Mouse (Mus musculus) brain, embryonic 14.5 days (tissue): Measurements from ENCODE around the gene Mbnl2.

Experiments used
- CTCF ChIP-seq: fragments of 200-500 bp; IDR thresholded peaks from 2 replicates; pipeline ENCODE4 v1.5.1; 2012; ENCODE audit warnings: inconsistent platforms, mild to moderate bottlenecking, moderate library complexity, borderline replicate concordance; ENCODE audit not compliant: insufficient read depth, insufficient read length; ENCODE audit errors: extremely low read depth
- POLR2A ChIP-seq: fragments of 200-500 bp; IDR thresholded peaks from 2 replicates; pipeline ENCODE4 v1.6.1; 2012; ENCODE audit warnings: mild to moderate bottlenecking, inconsistent platforms, borderline replicate concordance; ENCODE audit not compliant: poor library complexity, insufficient read depth, insufficient read length, severe bottlenecking; ENCODE audit errors: extremely low read depth

- TF ChIP-seq CTCF, result peak; percentile 64; the same call in 1 of the 2 replicates
- TF ChIP-seq POLR2A, result no peak
Measured at GRCm38 (mm10) chr14:120263380-120264135, 11.9 kb upstream of the Mbnl2 start.
